18 mouse cellular contexts compared by ENCODE assay signal in genomic region chr3:22025119-22025518, GRCm38 (mm10). TPM values are rescaled to one million over a fixed set of nuclear protein-coding genes. Genes with fewer than 3 reads are reported as not detected.
DNase-seq lines count a peak whose midpoint lies in the region; ATAC-seq and TF ChIP-seq lines count a peak whose summit lies in the region.
"Had no signal": no experiment of that assay in that cellular context is flagged by ENCODE, and none has a peak within 500 bp of the region (broad histone marks: within the 10 kb centered on the region; RNA-seq: fewer than 3 reads in every experiment).

No protein-coding gene starts in this region.

- 0 out of 2 replicates have a peak, but pooled peaks have one; percentile 35 for ATAC-seq in limb, embryonic 11.5 days (ENCODE audit: insufficient number of reproducible peaks, low FRiP score, low TSS enrichment, low read depth)
- no peak for ATAC-seq in inflammation-experienced regulatory T-cells, adult 6 months
- ATAC-seq: midbrain, embryonic 13.5 days had no signal

- intact Hi-C loops in gastrocnemius, postnatal 36 days (cut with DNase I) = no loop called here

- DNase-seq in kidney, postnatal 4 days = peak; percentile 1 to 8
- no peak for DNase-seq in kidney, adult 2 months
- peak; percentile 92 for DNase-seq in R1 (ENCODE audit: low read depth, low spot score)
- peak; percentile 40 for DNase-seq in embryonic facial prominence, embryonic 10.5 days (ENCODE audit: low spot score)
- peak; percentile 39 for DNase-seq in limb, embryonic 11.5 days (ENCODE audit: low spot score)
- DNase-seq in gastrocnemius, postnatal 36 days = no peak
- DNase-seq in lung, postnatal 36 days = no peak
- DNase-seq: adrenal gland, postnatal 10 days; cerebellum, adult 11-12 months; cerebellum, postnatal 36 days; gastrocnemius, postnatal 10 days; lung, adult 18-20 months; right cerebral cortex, postnatal 14 days had no signal

- H3K4me1 ChIP-seq in kidney, adult 2 months (ENCODE audit: control insufficient read depth, insufficient read depth, low read length) = peaks cover 3% of the 10 kb centered on the region; the same call in 1 of the 2 replicates
- H3K4me1 ChIP-seq in embryonic facial prominence, embryonic 10.5 days = peaks cover 37% of the 10 kb centered on the region
- peaks cover 10% of the 10 kb centered on the region for H3K4me1 ChIP-seq in limb, embryonic 11.5 days (ENCODE audit: control insufficient read depth, insufficient read depth, low read length)
- H3K4me1 ChIP-seq: embryonic facial prominence, embryonic 15.5 days had no signal

- H3K27ac ChIP-seq in kidney, adult 2 months (ENCODE audit: insufficient read depth, low read depth, low read length) = no peak overlapping the region
- no peak overlapping the region for H3K27ac ChIP-seq in embryonic facial prominence, embryonic 10.5 days (replicated peaks)
- no peak overlapping the region for H3K27ac ChIP-seq in limb, embryonic 11.5 days (replicated peaks; ENCODE audit: low read depth, low read length)
- H3K27ac ChIP-seq: embryonic facial prominence, embryonic 15.5 days; forebrain, embryonic 10.5 days; hindbrain, embryonic 14.5 days; midbrain, embryonic 13.5 days had no signal

- H3K4me2 ChIP-seq in limb, embryonic 11.5 days (ENCODE audit: low read depth, severe bottlenecking) = no peak overlapping the region
- H3K4me2 ChIP-seq: embryonic facial prominence, embryonic 15.5 days; hindbrain, embryonic 14.5 days; midbrain, embryonic 13.5 days had no signal

- TF ChIP-seq CTCF in kidney, adult 2 months (conservative IDR thresholded peaks at IDR 0.05; ENCODE audit: insufficient read depth, insufficient read length, low read depth, low read length) = no peak

- no peaks in the 10 kb centered on the region for H3K27me3 ChIP-seq in kidney, adult 2 months (replicated peaks; ENCODE audit: control insufficient read depth, insufficient read depth, low read length)
- no peaks in the 10 kb centered on the region for H3K27me3 ChIP-seq in embryonic facial prominence, embryonic 10.5 days (replicated peaks; ENCODE audit: low read depth, poor library complexity, severe bottlenecking)
- H3K27me3 ChIP-seq in limb, embryonic 11.5 days (ENCODE audit: control insufficient read depth, insufficient read depth, low read length) = no peaks in the 10 kb centered on the region
- H3K27me3 ChIP-seq: embryonic facial prominence, embryonic 15.5 days had no signal

- 60% methylated on average over 6 of the region's 6 CpGs for WGBS in kidney, adult 2 months
- WGBS in embryonic facial prominence, embryonic 10.5 days = 21% methylated on average over 6 of the region's 6 CpGs
- 12% methylated on average over 6 of the region's 6 CpGs for WGBS in limb, embryonic 11.5 days

- no peak for TF ChIP-seq POLR2A in kidney, adult 2 months (IDR thresholded peaks at IDR 0.05; ENCODE audit: low read depth, low read length)

- no peak overlapping the region for H3K9ac ChIP-seq in limb, embryonic 11.5 days (ENCODE audit: low read length)
- H3K9ac ChIP-seq: embryonic facial prominence, embryonic 15.5 days; hindbrain, embryonic 14.5 days; midbrain, embryonic 13.5 days had no signal

- no peaks in the 10 kb centered on the region for H3K36me3 ChIP-seq in kidney, adult 2 months (ENCODE audit: control insufficient read depth, insufficient read depth, low read length)
- no peaks in the 10 kb centered on the region for H3K36me3 ChIP-seq in embryonic facial prominence, embryonic 10.5 days (replicated peaks)
- H3K36me3 ChIP-seq in limb, embryonic 11.5 days (ENCODE audit: control insufficient read depth, insufficient read depth, low read length) = no peaks in the 10 kb centered on the region
- H3K36me3 ChIP-seq: embryonic facial prominence, embryonic 15.5 days; forebrain, embryonic 10.5 days; midbrain, embryonic 13.5 days had no signal

- H3K9me3 ChIP-seq in embryonic facial prominence, embryonic 10.5 days = no peaks in the 10 kb centered on the region
- H3K9me3 ChIP-seq in limb, embryonic 11.5 days (ENCODE audit: control insufficient read depth, low read length) = no peaks in the 10 kb centered on the region
- H3K9me3 ChIP-seq: embryonic facial prominence, embryonic 15.5 days; forebrain, embryonic 10.5 days; midbrain, embryonic 13.5 days had no signal

- no peak overlapping the region for H3K4me3 ChIP-seq in kidney, adult 2 months (ENCODE audit: insufficient read depth, low read depth, low read length)
- no peak overlapping the region for H3K4me3 ChIP-seq in embryonic facial prominence, embryonic 10.5 days
- no peak overlapping the region for H3K4me3 ChIP-seq in limb, embryonic 11.5 days (ENCODE audit: low read depth, low read length)
- H3K4me3 ChIP-seq: embryonic facial prominence, embryonic 15.5 days; forebrain, embryonic 10.5 days; midbrain, embryonic 13.5 days had no signal

RNA-seq across cellular contexts. Expression of gene Tbl1xr1, which starts 51.3 kb away (rescaled TPM):
- polyA plus RNA-seq in kidney, adult 2 months (2012; rRNA removed) = 22.3 and 26.7 TPM in 2 replicates
- 23.0 and 25.7 TPM in 2 replicates for polyA plus RNA-seq in embryonic facial prominence, embryonic 10.5 days (2016; fragmentation: Nextera tagmentation; extraction: Ambion mirVana)
- polyA plus RNA-seq in limb, embryonic 11.5 days (2014; fragmentation: Nextera tagmentation; extraction: Ambion mirVana) = 30.5 and 36.7 TPM in 2 replicates
- 10 to 100 TPM; 48.8 to 50.6 TPM for total RNA-seq in gastrocnemius, postnatal 36 days (2021)
- 10 to 100 TPM; 24.4 to 29.1 (median 27.5) TPM for polyA plus RNA-seq in inflammation-experienced regulatory T-cells, adult 6 months (2017; shearing (Covaris generic))

Comparison
In these comparisons a context has a peak if more than half of its experiments do, and no peak if none do; other contexts are left out.
1. DNase-seq: peak in kidney, postnatal 4 days (2 of 2), R1 (single experiment), embryonic facial prominence, embryonic 10.5 days (single experiment) and limb, embryonic 11.5 days (single experiment); none in kidney, adult 2 months (single experiment), gastrocnemius, postnatal 36 days (0 of 2) and lung, postnatal 36 days (single experiment).